8 mouse cellular contexts compared by ENCODE assay signal in the genomic region with DNA sequence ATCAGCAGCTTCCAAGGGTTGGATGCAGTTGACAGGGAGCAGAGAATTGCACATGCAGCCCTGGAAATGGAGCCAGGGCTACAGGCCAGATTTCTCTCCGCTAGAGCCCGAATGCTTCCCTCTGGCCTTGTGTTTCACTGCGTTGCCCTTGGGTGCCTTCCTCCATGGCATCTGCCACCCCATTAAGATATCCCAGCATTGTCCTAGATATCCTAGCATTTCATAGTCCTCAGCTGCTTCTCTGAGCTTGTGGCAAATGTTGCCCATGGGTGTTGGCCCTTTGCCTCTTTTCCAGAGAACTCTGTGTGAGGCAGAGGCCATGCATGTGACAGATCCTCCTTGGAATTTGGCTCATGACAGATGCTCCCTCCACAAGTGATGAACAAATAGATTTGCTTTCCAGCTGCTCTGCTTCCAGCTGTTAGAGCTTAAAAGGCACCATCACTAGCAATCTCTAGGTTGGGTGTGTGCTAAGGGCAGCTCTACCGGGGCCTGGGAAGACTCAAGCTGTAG. TPM values are rescaled to one million over a fixed set of nuclear protein-coding genes. Genes with fewer than 3 reads are reported as not detected.
DNase-seq lines count a peak whose midpoint lies in the region; ATAC-seq and TF ChIP-seq lines count a peak whose summit lies in the region.
"Had no signal": no experiment of that assay in that cellular context is flagged by ENCODE, and none has a peak within 500 bp of the region (broad histone marks: within the 10 kb centered on the region; RNA-seq: fewer than 3 reads in every experiment).

No protein-coding gene starts in this region.

- no peak for TF ChIP-seq CTCF in layer of hippocampus, adult 2 months (conservative IDR thresholded peaks at IDR 0.05)

- no peak overlapping the region for H3K9ac ChIP-seq in neural tube, embryonic 15.5 days (replicated peaks)
- no peak overlapping the region for H3K9ac ChIP-seq in stomach, embryonic 16.5 days (ENCODE audit: low read length)

- H3K9me3 ChIP-seq in neural tube, embryonic 15.5 days (replicated peaks): no peaks in the 10 kb centered on the region
- no peaks in the 10 kb centered on the region for H3K9me3 ChIP-seq in stomach, embryonic 16.5 days (replicated peaks; ENCODE audit: control insufficient read depth, low read length)

- ATAC-seq in neural tube, embryonic 15.5 days (ENCODE audit: low FRiP score): no peak
- peak; percentile 40; the same call in 1 of the 2 replicates for ATAC-seq in stomach, embryonic 16.5 days (ENCODE audit: insufficient read depth, low FRiP score)
- ATAC-seq: Patski had no signal

- no peak overlapping the region for H3K4me3 ChIP-seq in neural tube, embryonic 15.5 days (replicated peaks)
- no peak overlapping the region for H3K4me3 ChIP-seq in stomach, embryonic 16.5 days (replicated peaks; ENCODE audit: low read length)
- no peak overlapping the region for H3K4me3 ChIP-seq in layer of hippocampus, adult 2 months

- H3K4me2 ChIP-seq in neural tube, embryonic 15.5 days: no peak overlapping the region
- no peak overlapping the region for H3K4me2 ChIP-seq in stomach, embryonic 16.5 days (ENCODE audit: low read depth, low read length)

- WGBS in neural tube, embryonic 15.5 days: 62% methylated on average over 4 of the region's 4 CpGs
- 66% methylated on average over 4 of the region's 4 CpGs for WGBS in stomach, embryonic 16.5 days

- peaks cover 9% of the 10 kb centered on the region for H3K4me1 ChIP-seq in neural tube, embryonic 15.5 days
- no peaks in the 10 kb centered on the region for H3K4me1 ChIP-seq in stomach, embryonic 16.5 days (ENCODE audit: control insufficient read depth, insufficient read depth, low read length)

- H3K36me3 ChIP-seq in neural tube, embryonic 15.5 days: no peaks in the 10 kb centered on the region
- no peaks in the 10 kb centered on the region for H3K36me3 ChIP-seq in stomach, embryonic 16.5 days (ENCODE audit: control insufficient read depth, insufficient read depth, low read length)

- peak overlapping the region; percentile 24; the same call in 1 of the 2 replicates for H3K27ac ChIP-seq in neural tube, embryonic 15.5 days (replicated peaks)
- no peak overlapping the region for H3K27ac ChIP-seq in stomach, embryonic 16.5 days (ENCODE audit: low read length)
- no peak overlapping the region for H3K27ac ChIP-seq in layer of hippocampus, adult 2 months

- DNase-seq in neural tube, embryonic 10.5 days (ENCODE audit: extremely low spot score, low spot score): no peak
- peak; percentile 54 for DNase-seq in cerebellum, adult 9-11 months
- peak; percentile 75 to 76 for DNase-seq in heart, postnatal 14 days
- DNase-seq in thymus, postnatal 36 days: no peak
- no peak for DNase-seq in layer of hippocampus, adult 2 months (ENCODE audit: low spot score in 2 of 2)

- intact Hi-C loops in heart, postnatal 14 days (cut with DNase I): no loop called here

- no peaks in the 10 kb centered on the region for H3K27me3 ChIP-seq in neural tube, embryonic 15.5 days (replicated peaks)
- H3K27me3 ChIP-seq in stomach, embryonic 16.5 days (ENCODE audit: control insufficient read depth, insufficient read depth, low read length): no peaks in the 10 kb centered on the region

RNA-seq across cellular contexts. Expression of a gene that starts 37.8 kb away (rescaled TPM):
- 12.3 and 14.1 TPM in 2 replicates for polyA plus RNA-seq in neural tube, embryonic 15.5 days (2015; fragmentation: Nextera tagmentation; extraction: Ambion mirVana)
- total RNA-seq in heart, postnatal 14 days (2021): 10 to 100 TPM; 13.5 to 16.0 TPM
- 38.5 and 38.6 TPM in 2 replicates for polyA plus RNA-seq in stomach, embryonic 16.5 days (2015; fragmentation: Nextera tagmentation; extraction: Ambion mirVana)
- total RNA-seq in layer of hippocampus, adult 2 months (2021): 1 to 10 TPM; 3.3 to 3.6 TPM
- polyA plus RNA-seq: Patski had no signal

Comparison
In these comparisons a context has a peak if more than half of its experiments do, and no peak if none do; other contexts are left out.
1. DNase-seq: peak in cerebellum, adult 9-11 months (single experiment) and heart, postnatal 14 days (2 of 2); none in neural tube, embryonic 10.5 days (single experiment), thymus, postnatal 36 days (0 of 2) and layer of hippocampus, adult 2 months (0 of 2).